Comparison of ENCODE assay signal across 16 mouse cellular contexts in the genomic region with DNA sequence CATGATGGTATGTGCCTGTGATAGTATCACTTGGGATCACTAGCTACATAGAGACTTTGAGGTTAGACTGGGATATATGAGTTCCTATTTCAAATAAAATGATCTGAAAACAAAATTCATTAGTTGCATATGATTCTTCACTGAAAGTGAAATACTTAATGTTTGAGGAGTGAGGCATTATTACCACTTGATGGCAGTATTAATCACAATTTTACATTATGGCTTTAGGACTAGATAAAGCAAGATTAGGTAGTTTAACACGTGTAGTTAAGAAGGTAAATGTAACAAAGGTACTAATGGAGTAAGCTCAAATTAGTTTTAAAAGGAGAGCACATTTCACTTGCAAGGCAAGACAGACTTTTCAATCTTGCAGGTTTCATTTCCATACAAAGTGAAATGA. TPM values are rescaled to one million over a fixed set of nuclear protein-coding genes. Genes with fewer than 3 reads are reported as not detected.
DNase-seq lines count a peak whose midpoint lies in the region; ATAC-seq and TF ChIP-seq lines count a peak whose summit lies in the region.
"Had no signal": no experiment of that assay in that cellular context is flagged by ENCODE, and none has a peak within 500 bp of the region (broad histone marks: within the 10 kb centered on the region; RNA-seq: fewer than 3 reads in every experiment).

No protein-coding gene starts in this region.

- peaks cover 20% of the 10 kb centered on the region; the same call in 1 of the 2 replicates for H3K36me3 ChIP-seq in kidney, postnatal 0 days (ENCODE audit: insufficient read depth, low read length)

- 54% methylated on average over 1 of the region's 1 CpGs for WGBS in kidney, postnatal 0 days

- DNase-seq in CD4-positive, CD25-positive, alpha-beta regulatory T cell, adult 2 months (ENCODE audit: low read depth, low spot score), result peak; percentile 22
- peak; percentile 20 for DNase-seq in kidney, postnatal 0 days (ENCODE audit: low spot score)
- no peak for DNase-seq in kidney, postnatal 14 days
- DNase-seq in NIH3T3 (ENCODE audit: low read depth), result peak; percentile 10
- DNase-seq in spleen, postnatal 36 days (ENCODE audit: low spot score in 2 of 2), result no peak
- DNase-seq in gastrocnemius, adult 18-20 months (ENCODE audit: low spot score), result no peak
- DNase-seq: cerebellum, adult 9-10 months; gastrocnemius, postnatal 36 days; kidney, adult 9 months; liver; thymus, postnatal 4 days had no signal

- no peak overlapping the region for H3K4me3 ChIP-seq in kidney, postnatal 0 days (replicated peaks; ENCODE audit: low read depth, low read length)
- H3K4me3 ChIP-seq: hindbrain, embryonic 12.5 days; lung, embryonic 15.5 days; midbrain, embryonic 10.5 days had no signal

- ATAC-seq in CD4-positive, CD25-positive, alpha-beta regulatory T cell, adult 4 months, result no peak
- ATAC-seq in kidney, postnatal 0 days (replicated peaks; ENCODE audit: low FRiP score, low read depth), result no peak
- ATAC-seq in megakaryocyte-erythroid progenitor cell, adult 5-6 weeks (replicated peaks; ENCODE audit: low FRiP score, low TSS enrichment, poor library complexity, severe bottlenecking), result 0 out of 2 replicates have a peak, but pooled peaks have one; percentile 67

- no peak overlapping the region for H3K9ac ChIP-seq in kidney, postnatal 0 days (ENCODE audit: low read depth, low read length)
- H3K9ac ChIP-seq: hindbrain, embryonic 12.5 days; lung, embryonic 15.5 days had no signal

- no peaks in the 10 kb centered on the region for H3K4me1 ChIP-seq in kidney, postnatal 0 days (replicated peaks; ENCODE audit: insufficient read depth, low read length)
- H3K4me1 ChIP-seq: hindbrain, embryonic 12.5 days; lung, embryonic 15.5 days; midbrain, embryonic 10.5 days had no signal

- H3K27ac ChIP-seq in kidney, postnatal 0 days, result no peak overlapping the region
- H3K27ac ChIP-seq: hindbrain, embryonic 12.5 days; lung, embryonic 15.5 days; midbrain, embryonic 10.5 days had no signal

- H3K4me2 ChIP-seq in kidney, postnatal 0 days (ENCODE audit: low read length), result no peak overlapping the region
- H3K4me2 ChIP-seq: hindbrain, embryonic 12.5 days; lung, embryonic 15.5 days had no signal

- H3K9me3 ChIP-seq in kidney, postnatal 0 days (replicated peaks; ENCODE audit: low read length), result no peaks in the 10 kb centered on the region
- H3K9me3 ChIP-seq: hindbrain, embryonic 12.5 days; lung, embryonic 15.5 days; midbrain, embryonic 10.5 days had no signal

- no peaks in the 10 kb centered on the region for H3K27me3 ChIP-seq in kidney, postnatal 0 days (ENCODE audit: insufficient read depth, low read length)
- H3K27me3 ChIP-seq: hindbrain, embryonic 12.5 days; lung, embryonic 15.5 days had no signal

- TF ChIP-seq CTCF in kidney, postnatal 0 days (IDR thresholded peaks at IDR 0.05; ENCODE audit: low read depth), result peak; percentile 49

RNA-seq across cellular contexts. Expression of gene Cenpk, which starts 24.1 kb away (rescaled TPM):
- 1 to 10 TPM; 2.6 to 5.6 TPM for polyA plus RNA-seq in CD4-positive, CD25-positive, alpha-beta regulatory T cell, adult 4 months (2017; shearing (Covaris generic))
- polyA plus RNA-seq in kidney, postnatal 0 days (2015; fragmentation: Nextera tagmentation; extraction: Ambion mirVana), result 45.8 and 49.2 TPM in 2 replicates
- 74.1 and 80.7 TPM in 2 replicates for total RNA-seq in megakaryocyte-erythroid progenitor cell, adult 5-6 weeks (2014; fragmentation: Nextera tagmentation)
- 149 and 152 TPM in 2 replicates for total RNA-seq in megakaryocyte-erythroid progenitor cell, adult 5-6 weeks (2017)
- total RNA-seq in gastrocnemius, adult 18-20 months (2021), result under 1 TPM; 0.25 to 0.50 TPM
- total RNA-seq: gastrocnemius, postnatal 36 days had no signal

RNA-seq across cellular contexts. Expression of gene Ppwd1, which starts 24.3 kb away (rescaled TPM):
- 10 to 100 TPM; 14.9 to 15.6 TPM for polyA plus RNA-seq in CD4-positive, CD25-positive, alpha-beta regulatory T cell, adult 4 months (2017; shearing (Covaris generic))
- polyA plus RNA-seq in kidney, postnatal 0 days (2015; fragmentation: Nextera tagmentation; extraction: Ambion mirVana), result 11.9 and 13.6 TPM in 2 replicates
- 35.4 and 47.5 TPM in 2 replicates for total RNA-seq in megakaryocyte-erythroid progenitor cell, adult 5-6 weeks (2014; fragmentation: Nextera tagmentation)
- 45.6 and 55.2 TPM in 2 replicates for total RNA-seq in megakaryocyte-erythroid progenitor cell, adult 5-6 weeks (2017)
- 1 to 10 TPM; 7.8 to 7.9 TPM for total RNA-seq in gastrocnemius, adult 18-20 months (2021)

RNA-seq across cellular contexts. Expression of gene Trim23, which starts 25.7 kb away (rescaled TPM):
- 10 to 100 TPM; 19.4 to 25.5 TPM for polyA plus RNA-seq in CD4-positive, CD25-positive, alpha-beta regulatory T cell, adult 4 months (2017; shearing (Covaris generic))
- 16.6 and 18.1 TPM in 2 replicates for polyA plus RNA-seq in kidney, postnatal 0 days (2015; fragmentation: Nextera tagmentation; extraction: Ambion mirVana)
- 13.4 and 13.6 TPM in 2 replicates for total RNA-seq in megakaryocyte-erythroid progenitor cell, adult 5-6 weeks (2014; fragmentation: Nextera tagmentation)
- 29.4 and 33.7 TPM in 2 replicates for total RNA-seq in megakaryocyte-erythroid progenitor cell, adult 5-6 weeks (2017)
- total RNA-seq in gastrocnemius, adult 18-20 months (2021), result 10 to 100 TPM; 24.8 to 26.5 TPM

RNA-seq across cellular contexts. Expression of gene Trappc13, which starts 26.0 kb away (rescaled TPM):
- 10 to 100 TPM; 42.1 to 48.5 TPM for polyA plus RNA-seq in CD4-positive, CD25-positive, alpha-beta regulatory T cell, adult 4 months (2017; shearing (Covaris generic))
- 43.5 and 48.1 TPM in 2 replicates for polyA plus RNA-seq in kidney, postnatal 0 days (2015; fragmentation: Nextera tagmentation; extraction: Ambion mirVana)
- total RNA-seq in megakaryocyte-erythroid progenitor cell, adult 5-6 weeks (2014; fragmentation: Nextera tagmentation), result 25.1 and 36.0 TPM in 2 replicates
- total RNA-seq in megakaryocyte-erythroid progenitor cell, adult 5-6 weeks (2017), result 63.3 and 69.3 TPM in 2 replicates
- 10 to 100 TPM; 29.0 to 29.8 TPM for total RNA-seq in gastrocnemius, adult 18-20 months (2021)

Comparison
In these comparisons a context has a peak if more than half of its experiments do, and no peak if none do; other contexts are left out.
1. DNase-seq: peak in CD4-positive, CD25-positive, alpha-beta regulatory T cell, adult 2 months (single experiment), kidney, postnatal 0 days (single experiment) and NIH3T3 (single experiment); none in kidney, postnatal 14 days (single experiment), spleen, postnatal 36 days (0 of 2) and gastrocnemius, adult 18-20 months (single experiment).
2. RNA of gene Cenpk, which starts 24.1 kb away (total RNA-seq): 74.1 to 152 TPM in megakaryocyte-erythroid progenitor cell, adult 5-6 weeks; 0.25 to 0.50 TPM in gastrocnemius, adult 18-20 months; every median in the first group is over 10 times any median in the second.
3. RNA of gene Ppwd1, which starts 24.3 kb away (total RNA-seq): 35.4 to 55.2 TPM in megakaryocyte-erythroid progenitor cell, adult 5-6 weeks; 7.8 to 7.9 TPM in gastrocnemius, adult 18-20 months; every median in the first group is over 4 times any median in the second.